Comparison of ENCODE assay signal across 8 mouse cellular contexts in the genomic region with DNA sequence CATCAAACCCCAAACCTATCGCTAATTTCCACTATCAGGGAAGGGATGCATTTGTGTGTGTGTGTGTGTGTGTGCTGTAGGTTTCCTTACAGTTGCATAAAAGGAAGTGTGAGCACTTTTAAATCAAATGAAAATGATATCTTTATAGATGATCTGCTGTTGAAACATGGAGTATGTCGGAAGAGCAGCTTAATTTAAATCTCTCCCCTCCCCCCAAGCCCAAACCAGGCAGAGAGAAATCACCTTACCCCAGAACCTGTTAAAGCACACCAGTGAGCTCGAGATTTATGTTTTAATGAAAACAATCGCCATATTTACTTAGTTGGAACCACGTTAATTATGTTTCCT. TPM values are rescaled to one million over a fixed set of nuclear protein-coding genes. Genes with fewer than 3 reads are reported as not detected.
DNase-seq lines count a peak whose midpoint lies in the region; ATAC-seq and TF ChIP-seq lines count a peak whose summit lies in the region.

No protein-coding gene starts in this region.

- peak overlapping the region; percentile 80; the same call in 1 of the 2 replicates for H3K9ac ChIP-seq in limb, embryonic 11.5 days (ENCODE audit: low read length)

- H3K9me3 ChIP-seq in limb, embryonic 11.5 days (ENCODE audit: control insufficient read depth, low read length) = no peaks in the 10 kb centered on the region

- peak overlapping the region; percentile 97 for H3K4me3 ChIP-seq in cerebellum, adult 2 months (replicated peaks; ENCODE audit: insufficient read depth, low read depth, low read length)
- peak overlapping the region; percentile 78 for H3K4me3 ChIP-seq in limb, embryonic 11.5 days (ENCODE audit: low read depth, low read length)
- H3K4me3 ChIP-seq in small intestine, adult 2 months (ENCODE audit: low read depth, low read length) = peak overlapping the region; percentile 83

- 2% methylated on average over 5 of the region's 5 CpGs for WGBS in cerebellum, adult 2 months
- WGBS in limb, embryonic 11.5 days = 3% methylated on average over 5 of the region's 5 CpGs
- 4% methylated on average over 5 of the region's 5 CpGs for WGBS in small intestine, adult 2 months

- DNase-seq in cerebellum, adult 2 months = peak in 1 of 2 experiments; percentile 50
- DNase-seq in cerebellum, postnatal 25 days = no peak
- DNase-seq in retina, adult 2 months (ENCODE audit: low read depth, low spot score) = peak; percentile 47
- no peak for DNase-seq in retina, postnatal 1 day
- no peak for DNase-seq in limb, embryonic 11.5 days (ENCODE audit: low spot score)
- DNase-seq in layer of hippocampus, adult 8-10 months (ENCODE audit: low spot score in 2 of 2) = no peak
- DNase-seq in gastrocnemius, postnatal 10 days = no peak

- H3K27ac ChIP-seq in cerebellum, adult 2 months (ENCODE audit: insufficient read depth, low read length) = peak overlapping the region; percentile 95
- no peak overlapping the region for H3K27ac ChIP-seq in limb, embryonic 11.5 days (replicated peaks; ENCODE audit: low read depth, low read length)
- H3K27ac ChIP-seq in small intestine, adult 2 months (ENCODE audit: insufficient read depth, low read depth, low read length) = peak overlapping the region; percentile 99

- no peak for ATAC-seq in limb, embryonic 11.5 days (ENCODE audit: insufficient number of reproducible peaks, low FRiP score, low TSS enrichment, low read depth)

- H3K4me1 ChIP-seq in cerebellum, adult 2 months (ENCODE audit: control insufficient read depth, insufficient read depth, low read length) = peaks cover 3% of the 10 kb centered on the region
- H3K4me1 ChIP-seq in limb, embryonic 11.5 days (ENCODE audit: control insufficient read depth, insufficient read depth, low read length) = no peaks in the 10 kb centered on the region
- H3K4me1 ChIP-seq in small intestine, adult 2 months (ENCODE audit: control insufficient read depth, insufficient read depth, insufficient read length, low read length) = peaks cover 2% of the 10 kb centered on the region

- H3K36me3 ChIP-seq in limb, embryonic 11.5 days (ENCODE audit: control insufficient read depth, insufficient read depth, low read length) = no peaks in the 10 kb centered on the region
- peaks cover 18% of the 10 kb centered on the region for H3K36me3 ChIP-seq in small intestine, adult 2 months (ENCODE audit: control insufficient read depth, insufficient read depth, low read length)

- TF ChIP-seq POLR2A in cerebellum, adult 2 months (IDR thresholded peaks at IDR 0.05; ENCODE audit: borderline replicate concordance, insufficient read depth, low read length) = 0 out of 2 replicates have a peak, but pooled peaks have one; percentile 14
- no peak for TF ChIP-seq POLR2A in small intestine, adult 2 months (IDR thresholded peaks at IDR 0.05; ENCODE audit: low read depth, low read length)

- no peak for TF ChIP-seq CTCF in cerebellum, adult 2 months (IDR thresholded peaks at IDR 0.05; ENCODE audit: borderline replicate concordance, insufficient read depth, low read depth, low read length)
- no peak for TF ChIP-seq CTCF in small intestine, adult 2 months (IDR thresholded peaks at IDR 0.05; ENCODE audit: extremely low read depth, insufficient read length, insufficient replicate concordance, low read depth, low read length)

- no peaks in the 10 kb centered on the region for H3K27me3 ChIP-seq in cerebellum, adult 2 months (ENCODE audit: control insufficient read depth, insufficient read depth, low read length)
- no peaks in the 10 kb centered on the region for H3K27me3 ChIP-seq in limb, embryonic 11.5 days (ENCODE audit: control insufficient read depth, insufficient read depth, low read length)
- no peaks in the 10 kb centered on the region for H3K27me3 ChIP-seq in small intestine, adult 2 months (ENCODE audit: control insufficient read depth, insufficient read depth, low read length)

- peak overlapping the region; percentile 69 for H3K4me2 ChIP-seq in limb, embryonic 11.5 days (ENCODE audit: low read depth, severe bottlenecking)

RNA-seq across cellular contexts. Expression of gene Camk2d, which starts 2.2 kb away (rescaled TPM):
- 162 and 183 TPM in 2 replicates for polyA plus RNA-seq in cerebellum, adult 2 months (2012; rRNA removed)
- 15.4 and 19.0 TPM in 2 replicates for polyA plus RNA-seq in limb, embryonic 11.5 days (2014; fragmentation: Nextera tagmentation; extraction: Ambion mirVana)
- 22.1 and 89.5 TPM in 2 replicates for polyA plus RNA-seq in small intestine, adult 2 months (2012; rRNA removed)
- 10 to 100 TPM; 59.0 to 69.4 (median 60.4) TPM for total RNA-seq in layer of hippocampus, adult 8-10 months (2022)
- 100 to 1,000 TPM; 108 to 111 TPM for total RNA-seq in gastrocnemius, postnatal 10 days (2021)
